Mouse (Mus musculus) layer of hippocampus, adult 8-10 months (tissue): ENCODE measurements around the gene Ptprk. TPM values are rescaled to one million over a fixed set of nuclear protein-coding genes. Genes with fewer than 3 reads are reported as not detected.
A peak's percentile ranks its signal among the peaks of the same experiment; 100 is the strongest.

Source experiments
- DNase-seq, 2 experiments: peaks; one replicate each; pipeline ENCODE4 v3.0.0; 2022; ENCODE audit warnings: low spot score in 2 of 2
- total RNA-seq, 4 experiments: library from RNA; stranded (reverse); gene quantifications; 2 replicates each; pipeline ENCODE4 v1.2.4; 2022

The Ptprk gene
- total RNA-seq, 4 experiments from 2014 or later = 42.6 to 59.5 (median 51.5) TPM

DNA sequence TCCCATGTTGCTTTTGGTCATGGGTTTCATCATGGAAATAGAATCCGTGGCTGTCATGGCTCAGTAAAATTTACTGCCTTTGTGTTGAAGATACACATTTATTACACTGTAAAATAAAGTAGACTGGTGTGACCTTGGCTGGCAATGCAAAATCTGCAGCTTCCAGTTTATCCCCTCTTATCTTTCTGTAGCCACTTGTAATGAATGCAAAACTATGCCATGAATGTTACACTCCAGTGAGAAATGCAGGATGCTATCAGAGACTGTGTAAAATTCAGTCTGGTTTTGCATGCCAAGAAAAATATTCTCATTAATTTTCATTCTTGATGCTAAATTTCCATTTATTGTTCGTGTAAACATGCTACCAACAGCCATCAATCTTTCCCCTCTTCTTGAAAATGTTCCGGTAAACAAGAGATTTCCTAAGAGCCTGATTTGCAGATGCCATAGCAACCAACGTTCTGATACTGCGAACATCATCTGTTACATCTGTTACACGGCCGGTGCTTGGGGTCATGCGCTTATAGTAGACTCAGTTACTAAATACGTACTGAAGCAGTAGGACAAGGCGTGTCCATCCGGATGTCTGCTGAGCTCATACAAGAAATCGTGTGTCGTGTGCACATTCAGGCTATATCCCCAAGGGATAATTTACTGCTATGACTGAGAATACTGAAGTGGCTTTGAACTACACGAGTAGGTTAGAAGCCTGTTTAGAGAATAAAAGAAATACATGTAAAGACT is 449.5 kb downstream of the Ptprk start:
- DNase-seq = peak; percentile 21 to 26

DNA sequence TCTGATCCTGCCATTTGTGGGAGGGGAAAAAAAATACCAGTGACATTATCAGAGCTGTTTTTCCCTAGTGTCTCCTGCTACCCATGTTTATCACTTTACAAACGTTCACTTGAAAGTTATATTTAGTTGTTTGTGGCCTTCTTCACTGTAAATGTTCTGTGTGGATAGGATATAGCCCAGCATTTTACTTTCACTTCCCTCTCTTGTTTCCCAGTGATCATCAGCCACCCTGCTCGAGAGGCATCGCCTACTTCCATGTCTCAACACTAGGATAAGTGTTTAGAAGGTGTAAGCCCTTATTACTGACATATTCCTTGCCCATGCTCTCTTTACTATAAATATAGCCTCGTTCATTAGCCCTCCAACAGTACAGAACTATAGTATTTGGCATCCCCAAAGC is 466.0 kb downstream of the Ptprk start:
- DNase-seq = no peak

DNA sequence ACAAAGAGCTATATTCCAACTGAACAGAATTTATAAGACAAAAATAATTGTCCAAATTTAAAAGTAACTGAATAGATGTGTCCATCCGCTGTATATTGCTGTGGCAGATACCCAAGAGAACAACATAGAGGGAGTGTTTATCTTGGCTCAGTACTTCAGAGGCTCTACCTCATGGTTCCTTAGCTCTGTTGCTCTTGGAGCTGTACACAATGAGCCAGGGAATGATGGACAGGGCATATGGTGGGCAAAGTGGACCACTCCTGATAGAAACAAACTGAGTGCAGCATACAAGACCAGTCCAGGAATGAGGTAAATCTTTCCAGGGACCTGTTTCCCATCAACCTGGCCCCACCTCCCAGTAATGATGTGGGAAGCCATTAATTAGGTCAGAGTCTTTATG is 468.1 kb downstream of the Ptprk start:
- DNase-seq = no peak

DNA sequence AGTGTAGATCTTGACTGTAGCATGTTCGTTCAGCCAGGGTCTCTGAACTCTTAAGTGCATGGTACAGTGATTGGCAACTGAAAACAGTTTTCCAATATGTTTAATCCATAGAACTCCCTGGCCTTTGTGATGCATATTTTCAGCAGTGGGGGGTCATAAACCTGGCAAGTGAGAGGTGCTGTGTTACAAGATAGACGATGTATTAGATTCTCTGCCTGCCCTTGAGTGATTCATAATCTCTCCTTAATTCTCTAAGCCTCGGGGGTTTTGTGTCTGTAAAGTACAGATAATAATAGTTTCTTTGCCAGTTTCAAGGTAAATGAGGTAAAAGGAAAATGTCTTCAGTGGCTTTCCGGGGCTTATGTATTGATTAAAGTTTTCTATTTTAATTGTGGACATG is 475.9 kb downstream of the Ptprk start:
- no peak for DNase-seq

DNA sequence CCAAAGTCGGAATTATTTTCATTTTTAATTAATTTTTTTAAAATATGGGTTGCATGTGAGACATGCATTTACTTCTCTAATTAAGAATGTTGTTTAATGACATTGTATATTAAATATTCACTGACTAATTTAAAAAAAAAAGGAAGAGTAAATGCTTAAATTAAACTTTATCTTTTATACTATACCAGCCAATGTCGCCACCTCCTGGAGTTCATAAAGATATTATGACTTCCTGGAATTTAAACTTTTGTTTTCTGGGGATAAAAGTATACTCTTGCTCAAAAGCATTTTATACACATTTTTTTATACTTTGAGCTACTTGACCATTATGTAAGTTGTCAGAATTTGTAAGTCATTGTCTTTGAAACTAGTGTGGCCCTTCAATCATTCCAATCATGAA is 477.4 kb downstream of the Ptprk start:
- DNase-seq = no peak

DNA sequence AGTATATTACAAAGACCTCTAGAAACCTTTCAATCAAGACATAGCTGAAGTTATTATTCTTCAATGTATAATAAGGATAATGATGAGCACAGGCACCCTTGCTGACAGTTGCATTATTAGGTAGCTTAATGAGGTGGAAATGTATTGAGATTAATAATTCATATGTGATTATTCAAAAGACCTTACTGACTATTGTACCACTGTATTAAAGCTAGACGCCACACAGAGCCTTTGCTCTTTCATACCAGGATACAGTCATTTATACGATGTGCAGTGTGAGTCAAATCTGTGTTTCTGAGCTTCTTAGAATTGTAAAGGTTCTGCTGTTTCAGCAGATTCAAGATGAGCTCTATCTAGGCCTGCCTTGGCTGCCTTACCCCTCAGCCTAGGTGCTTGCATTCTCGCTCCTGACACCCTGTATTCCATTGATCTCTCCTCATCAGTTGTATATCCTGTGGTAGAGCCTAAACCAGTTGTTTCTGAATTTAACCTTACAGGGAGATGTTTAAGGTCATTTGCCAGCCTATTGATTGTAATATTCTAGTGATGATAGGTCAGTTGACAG is 489.6 kb downstream of the Ptprk start:
- DNase-seq = no peak

DNA sequence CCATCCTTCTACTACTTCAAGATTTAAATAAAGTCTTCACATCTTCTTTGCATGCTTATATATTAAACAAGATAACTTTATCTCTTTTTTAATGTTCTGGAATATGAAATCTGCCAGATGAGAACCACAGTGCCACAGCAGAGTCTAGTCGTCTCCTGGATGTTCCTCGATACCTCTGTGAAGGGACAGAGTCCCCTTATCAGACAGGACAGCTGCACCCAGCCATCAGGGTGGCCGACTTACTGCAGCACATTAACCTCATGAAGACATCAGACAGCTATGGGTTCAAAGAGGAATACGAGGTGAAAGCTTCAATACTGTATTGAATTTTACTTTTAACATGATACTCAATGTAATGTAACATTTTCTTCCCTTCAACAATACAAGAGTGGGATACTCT is 491.8 kb downstream of the Ptprk start:
- DNase-seq = no peak

DNA sequence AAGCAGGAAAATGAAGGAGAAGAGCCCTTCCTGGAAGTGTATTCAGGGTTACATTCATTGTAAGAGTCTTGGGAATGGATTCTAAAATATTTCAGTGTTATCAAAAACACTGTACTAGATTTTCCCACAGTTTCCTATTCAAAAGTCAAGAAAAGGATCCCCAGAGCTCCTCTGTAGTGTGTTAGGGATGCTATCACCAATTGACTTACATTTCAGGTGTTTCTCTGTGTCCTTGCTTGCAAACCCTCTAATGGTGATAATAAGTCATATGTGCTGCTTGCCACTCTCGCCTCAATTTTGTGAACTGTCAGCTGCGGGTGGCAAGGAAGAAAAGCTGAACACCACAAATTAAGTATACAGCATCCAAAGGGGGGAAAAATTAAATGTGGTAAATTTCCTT is 492.2 kb downstream of the Ptprk start:
- DNase-seq = no peak

DNA sequence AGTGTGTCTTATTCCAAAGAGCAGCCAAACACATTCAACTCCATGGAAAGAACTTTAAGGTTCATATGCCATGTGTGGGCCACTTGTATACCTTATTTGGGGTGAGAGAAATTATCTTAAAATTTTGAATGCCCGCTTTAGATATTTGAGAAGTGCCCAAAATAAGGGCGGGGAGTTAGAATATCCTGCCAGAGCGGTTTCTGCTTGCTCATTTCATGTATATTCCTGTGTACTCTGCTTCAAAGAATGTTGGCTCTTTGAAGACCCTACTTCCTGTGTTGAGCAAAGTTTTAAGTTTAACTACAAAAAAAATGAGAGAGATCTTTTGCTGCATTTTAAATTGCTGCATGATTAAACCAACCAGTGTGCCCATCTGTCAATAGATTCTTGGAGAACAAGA is 492.8 kb downstream of the Ptprk start:
- DNase-seq = no peak

DNA sequence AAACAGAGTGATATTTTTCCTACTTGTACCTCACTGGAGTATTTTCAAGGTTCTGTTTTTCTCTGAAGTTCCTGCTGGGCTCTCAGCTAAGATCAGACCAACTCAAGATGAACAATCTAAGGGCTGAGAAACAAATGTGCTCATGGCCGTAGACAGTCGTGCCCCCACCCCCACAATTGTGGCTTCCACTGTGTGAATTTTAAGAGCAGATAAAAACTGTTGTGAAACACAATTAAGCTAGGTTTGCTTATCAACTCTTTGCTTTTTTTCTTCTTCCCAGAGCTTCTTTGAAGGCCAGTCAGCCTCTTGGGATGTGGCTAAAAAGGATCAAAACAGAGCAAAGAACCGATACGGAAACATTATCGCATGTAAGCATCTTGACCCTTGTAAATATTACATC is 493.4 kb downstream of the Ptprk start:
- DNase-seq = no peak

DNA sequence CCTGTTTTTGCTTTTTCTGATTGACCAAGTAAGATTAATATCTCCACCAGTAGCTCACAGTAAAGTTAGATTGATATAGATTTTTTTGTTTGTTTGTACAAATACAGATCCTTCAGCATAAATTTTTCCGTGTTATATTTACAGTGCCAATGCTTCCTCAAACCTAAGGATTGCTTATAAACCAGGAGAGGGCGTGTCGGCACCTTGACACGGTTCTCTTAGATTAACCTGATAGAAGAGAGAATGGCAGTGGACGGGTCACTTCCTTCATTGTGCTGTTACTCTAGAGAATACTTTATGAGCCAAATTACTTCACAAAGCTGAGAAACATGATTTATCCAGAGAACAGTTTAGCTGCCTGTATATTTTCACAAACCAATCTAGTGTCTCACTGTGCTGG is 505.0 kb downstream of the Ptprk start:
- DNase-seq = no peak

DNA sequence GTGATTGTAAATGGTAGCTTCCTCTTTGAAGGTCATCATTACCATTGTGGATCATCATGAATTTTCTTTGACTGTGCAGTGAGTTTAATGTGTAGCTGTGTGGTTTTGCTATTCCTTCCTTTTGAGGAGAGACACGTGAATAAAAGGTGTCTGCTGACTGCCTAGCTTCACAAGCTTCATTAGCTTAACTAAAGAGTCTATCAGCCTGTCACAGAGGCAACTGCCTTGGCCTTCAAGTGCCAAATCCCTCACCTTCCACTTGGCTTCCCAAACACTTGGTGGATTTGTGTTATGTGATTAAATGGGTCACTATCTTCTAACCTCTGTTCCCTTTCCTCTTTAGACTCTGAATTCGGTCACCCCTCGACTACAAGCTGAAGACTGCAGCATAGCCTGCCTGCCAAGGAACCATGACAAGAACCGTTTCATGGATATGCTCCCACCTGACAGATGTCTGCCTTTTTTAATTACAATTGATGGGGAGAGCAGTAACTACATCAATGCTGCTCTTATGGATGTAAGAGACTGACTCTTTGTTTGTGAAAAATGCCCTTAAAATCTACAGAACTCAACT is 512.0 kb downstream of the Ptprk start:
- no peak for DNase-seq

DNA sequence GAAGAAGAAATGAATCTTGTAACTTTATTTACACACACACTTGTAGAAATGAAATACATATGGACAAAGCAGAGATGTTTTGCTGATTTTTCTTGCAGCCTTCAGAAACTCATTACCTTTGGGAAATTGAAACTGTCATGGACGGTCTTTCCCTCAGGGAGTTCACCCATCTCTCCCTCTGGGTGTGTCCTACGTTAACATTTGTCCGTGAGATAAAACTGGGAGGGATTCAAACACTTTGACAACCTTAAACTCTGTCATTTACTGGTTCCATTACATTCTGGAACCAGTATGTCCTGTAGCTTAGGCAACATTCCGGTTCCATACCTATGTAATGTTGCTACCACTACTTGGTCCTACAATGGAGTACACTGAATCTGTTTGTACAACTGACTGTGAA is 513.8 kb downstream of the Ptprk start:
- DNase-seq = no peak

DNA sequence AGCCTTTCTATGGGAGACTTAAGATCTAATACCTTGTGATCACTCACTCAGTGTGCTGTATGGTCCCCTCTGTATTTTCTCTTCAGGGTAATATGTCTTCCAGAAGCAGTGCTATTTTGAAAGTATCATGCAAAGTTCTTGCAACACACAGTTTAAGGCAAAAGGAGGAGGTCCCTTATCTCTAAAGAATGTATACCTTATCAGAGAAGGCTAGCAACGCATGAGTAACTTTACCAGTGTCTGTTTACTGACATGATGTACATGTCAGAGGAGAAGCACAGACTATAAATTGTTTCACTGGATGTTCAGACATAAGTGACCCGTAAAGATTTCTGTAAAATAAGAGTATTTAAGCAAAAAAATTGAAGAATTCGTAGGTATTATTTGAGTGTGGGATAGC is 516.2 kb downstream of the Ptprk start:
- no peak for DNase-seq

DNA sequence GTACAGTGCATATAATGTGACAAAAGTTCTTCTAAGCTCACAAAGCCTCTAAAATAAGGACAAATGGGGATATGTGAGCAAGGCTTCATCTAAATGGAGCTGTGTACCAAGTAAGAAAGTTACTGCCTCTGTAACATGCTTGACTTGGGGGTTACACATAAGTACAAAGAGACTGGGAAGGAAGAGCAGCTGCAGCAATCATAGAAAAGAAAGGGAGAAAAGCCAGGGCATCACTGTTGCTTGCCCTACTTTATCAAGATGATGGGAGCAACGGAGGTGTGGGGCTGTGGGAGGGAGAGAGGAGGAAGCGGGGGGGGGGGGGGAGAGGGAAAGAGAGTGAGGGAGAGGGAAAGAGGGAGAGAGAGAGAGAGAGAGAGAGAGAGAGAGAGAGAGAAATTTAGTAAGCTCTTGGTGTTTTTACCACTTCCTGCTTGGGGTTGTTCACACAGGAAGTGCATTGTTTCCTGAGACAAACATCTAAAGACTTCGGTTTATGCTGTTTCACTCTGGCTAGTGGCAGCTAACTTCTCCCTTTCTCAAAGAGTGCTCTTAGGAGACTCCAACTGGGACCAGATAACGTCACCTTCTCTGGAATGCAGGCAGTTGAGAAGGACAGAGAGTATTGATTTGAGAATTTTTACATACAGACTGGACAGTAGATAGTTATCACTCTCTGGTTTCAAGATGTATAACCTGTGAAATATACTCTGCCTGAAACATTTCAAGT is 519.1 kb downstream of the Ptprk start:
- DNase-seq = no peak

DNA sequence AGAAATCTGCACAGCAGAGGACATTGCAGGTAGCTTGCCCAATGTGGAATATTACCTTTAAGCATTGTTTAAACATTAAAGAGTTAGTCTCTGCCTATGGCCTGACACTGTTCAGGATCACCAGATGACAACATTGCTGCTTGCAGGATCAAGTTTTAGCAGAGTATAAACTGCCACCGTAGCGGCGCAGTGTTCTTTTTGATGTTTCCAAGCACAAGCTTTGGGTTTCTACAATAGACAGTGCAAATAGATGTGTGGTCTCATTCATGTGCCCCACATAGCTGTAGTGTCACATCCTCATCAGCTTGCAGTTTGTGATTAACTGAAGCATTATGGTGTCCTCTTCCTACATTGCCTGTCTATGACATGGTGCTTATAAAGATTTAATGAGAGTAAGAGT is 522.3 kb downstream of the Ptprk start:
- DNase-seq = no peak

DNA sequence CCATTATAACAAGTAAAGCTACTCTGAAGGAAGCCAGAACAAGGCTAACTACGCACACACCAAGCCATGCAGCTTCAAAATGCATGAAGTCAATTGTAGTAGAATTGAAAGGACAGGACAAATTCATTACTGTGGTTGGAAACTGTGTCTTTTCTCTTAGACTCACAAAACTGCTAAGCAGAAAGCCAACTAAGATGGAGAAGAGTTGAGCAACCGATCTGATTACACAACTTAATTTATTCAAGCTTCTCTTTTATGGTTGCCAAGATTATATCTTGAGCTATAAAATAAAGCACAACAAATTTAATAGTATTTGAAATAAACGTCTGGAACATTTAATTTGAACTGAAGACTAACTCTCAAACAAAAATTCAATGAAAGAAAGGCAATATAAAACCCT is 534.5 kb downstream of the Ptprk start:
- no peak for DNase-seq

DNA sequence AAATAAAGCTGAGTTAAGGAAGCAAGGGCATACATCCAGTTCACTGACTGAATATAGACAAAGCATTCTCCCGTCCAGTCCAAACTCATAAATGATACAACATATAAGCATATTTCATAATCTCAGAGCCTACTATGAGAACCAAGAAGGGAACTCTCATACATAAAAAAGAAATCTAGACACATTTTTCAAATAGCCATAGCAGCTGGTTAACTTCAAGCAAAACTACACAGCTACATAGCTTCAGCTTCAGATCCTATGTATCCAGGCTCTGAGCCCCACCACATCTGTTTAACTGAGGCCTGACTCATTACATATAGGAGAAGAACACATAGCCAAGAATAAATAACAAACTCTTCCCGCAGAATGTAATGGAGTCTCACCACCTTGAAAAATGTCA is 539.8 kb downstream of the Ptprk start:
- DNase-seq = no peak

DNA sequence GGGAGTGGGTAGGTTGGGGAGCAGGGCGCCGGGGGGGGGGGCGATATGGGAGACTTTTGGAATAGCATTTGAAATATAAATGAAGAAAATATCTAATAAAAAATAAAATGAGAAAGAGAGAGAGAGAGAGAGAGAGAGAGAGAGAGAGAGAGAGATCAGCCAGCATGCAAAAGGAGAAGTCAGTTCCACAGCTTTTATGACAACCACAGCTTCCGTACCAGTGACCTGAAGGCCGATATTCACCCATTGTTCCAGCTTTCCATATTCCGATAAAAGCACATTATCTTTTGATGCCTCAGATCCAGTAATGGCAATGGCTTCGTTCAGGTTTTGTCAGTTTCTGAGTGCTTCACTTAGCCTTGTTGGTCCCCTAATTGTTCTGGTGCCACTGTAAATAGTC is 542.6 kb downstream of the Ptprk start:
- no peak for DNase-seq

DNA sequence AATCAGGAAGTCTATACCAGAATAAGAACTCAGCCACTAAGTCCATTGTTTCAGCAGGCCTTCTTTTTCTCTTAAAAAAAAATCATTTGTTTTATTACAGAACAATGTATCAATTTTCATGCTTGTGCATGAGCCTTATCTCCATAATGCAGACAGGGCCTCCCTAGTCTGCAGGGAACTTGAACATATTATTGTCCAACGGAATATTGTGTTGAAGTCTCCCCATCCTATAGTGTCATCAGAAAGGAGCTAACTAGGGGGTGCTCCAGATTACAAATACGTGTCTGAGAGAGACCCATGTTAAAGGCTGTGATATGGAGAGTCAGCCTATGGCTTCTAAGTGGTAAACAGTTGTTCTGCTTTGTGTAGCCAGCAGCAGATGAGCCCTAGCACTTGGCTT is 543.4 kb downstream of the Ptprk start:
- DNase-seq = no peak

DNA sequence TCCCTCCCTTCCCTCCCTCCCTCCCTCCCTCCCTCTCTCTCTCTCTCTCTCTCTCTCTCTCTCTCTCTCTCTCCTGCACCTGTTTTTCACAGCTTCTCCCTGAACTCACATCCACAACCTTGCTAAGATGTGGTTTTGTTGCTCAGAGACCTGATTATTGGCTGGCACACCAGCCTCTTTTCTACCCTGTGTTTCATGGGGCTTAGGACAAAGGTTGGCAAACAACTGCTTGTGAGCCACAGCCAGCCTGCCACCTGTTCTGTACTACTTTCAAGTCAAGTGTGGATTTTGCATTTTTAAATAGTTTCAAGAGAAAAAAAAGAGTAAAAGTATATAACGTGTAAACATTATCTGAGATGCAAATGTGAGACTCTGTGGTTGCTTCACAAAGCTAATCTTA is 544.8 kb downstream of the Ptprk start:
- no peak for DNase-seq

DNA sequence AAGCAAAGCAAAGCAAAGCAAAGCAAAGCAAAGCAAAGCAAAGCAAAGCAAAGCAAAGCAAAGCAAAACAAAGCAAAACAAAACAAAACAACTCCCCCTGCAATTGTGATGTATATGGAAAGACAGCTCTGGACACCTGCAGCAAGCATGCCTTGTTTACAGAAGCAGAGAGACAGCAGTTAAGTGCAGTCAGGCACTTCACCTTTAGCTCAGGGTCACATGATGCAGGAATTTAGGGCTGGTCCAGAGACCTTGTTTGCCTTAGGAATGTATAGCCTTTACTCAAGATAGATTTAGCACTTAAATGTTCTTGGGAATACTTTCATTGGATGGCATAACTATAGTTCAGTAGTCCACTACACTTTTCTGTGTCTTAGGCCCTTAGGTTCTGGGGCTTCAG is 561.5 kb downstream of the Ptprk start:
- DNase-seq = no peak

DNA sequence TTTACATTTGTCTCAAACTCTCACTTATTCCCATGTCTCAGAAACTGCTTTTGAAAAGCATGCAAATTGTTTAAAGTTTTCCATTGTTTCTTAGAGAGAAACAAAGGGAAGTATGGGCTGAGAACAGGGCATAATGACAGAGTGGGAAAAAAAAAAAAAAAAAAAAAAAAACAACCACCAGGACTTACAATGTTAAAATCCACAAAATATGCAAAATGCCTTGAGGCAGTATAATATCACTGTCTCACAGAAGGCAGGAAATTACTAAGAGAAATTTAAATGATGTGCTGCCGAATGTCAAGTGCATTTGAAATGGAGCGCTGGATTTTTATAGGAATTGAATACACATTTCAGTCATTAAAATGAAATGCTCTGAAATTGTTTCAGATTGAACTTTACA is 567.3 kb downstream of the Ptprk start:
- no peak for DNase-seq
